Mouse (Mus musculus) hindbrain, postnatal 0 days (tissue): Measurements from ENCODE around the gene Mfsd6. TPM values are rescaled to one million over a fixed set of nuclear protein-coding genes. Genes with fewer than 3 reads are reported as not detected.

ENCODE experiments used
- ATAC-seq: fragments of 200-750 bp; cut with Nextera tagmentation; 2 replicates; pipeline ENCODE4 v1.8.0; 2017; ENCODE audit warnings: mild to moderate bottlenecking, moderate TSS enrichment, moderate library complexity
- DNase-seq: peaks from one replicate; pipeline ENCODE4 v3.0.0-alpha.2; 2015; ENCODE audit warnings: low spot score
- H3K27ac ChIP-seq: fragments of 300-500 bp; sonication (generic); 2 replicates; pipeline ENCODE4 v1.5.1; 2014; ENCODE audit warnings: mild to moderate bottlenecking
- H3K27me3 ChIP-seq: fragments of 300-500 bp; sonication (generic); 2 replicates; pipeline ENCODE4 v1.6.1; 2014; ENCODE audit warnings: low read length, mixed read lengths; ENCODE audit not compliant: insufficient read depth
- H3K36me3 ChIP-seq: fragments of 300-500 bp; sonication (generic); 2 replicates; pipeline ENCODE4 v1.6.1; 2014; ENCODE audit warnings: low read length, mixed read lengths; ENCODE audit not compliant: insufficient read depth
- H3K4me1 ChIP-seq: fragments of 300-500 bp; sonication (generic); 2 replicates; pipeline ENCODE4 v1.6.1; 2014; ENCODE audit warnings: antibody characterized with exemption, low read length, mixed read lengths; ENCODE audit not compliant: insufficient read depth
- H3K4me2 ChIP-seq: fragments of 300-500 bp; sonication (generic); 2 replicates; pipeline ENCODE4 v1.6.1; 2014; ENCODE audit warnings: low read depth, mild to moderate bottlenecking, low read length, moderate library complexity, mixed read lengths
- H3K4me3 ChIP-seq: fragments of 300-500 bp; sonication (generic); 2 replicates; pipeline ENCODE4 v1.5.1; 2014; ENCODE audit warnings: low read length
- H3K9ac ChIP-seq: fragments of 300-500 bp; sonication (generic); replicated peaks from 2 replicates; pipeline ENCODE4 v1.6.1; 2014; ENCODE audit warnings: mild to moderate bottlenecking, low read length, moderate library complexity, mixed read lengths
- H3K9me3 ChIP-seq: fragments of 300-500 bp; sonication (generic); 2 replicates; pipeline ENCODE4 v1.6.1; 2016; ENCODE audit warnings: low read length, mixed read lengths
- CTCF ChIP-seq: IDR thresholded peaks from 2 replicates; pipeline ENCODE4 v1.5.1; 2016; ENCODE audit warnings: antibody characterized with exemption, control low read depth, low read depth
- WGBS: fragments of 180-500 bp; shearing (Covaris S2); extraction: QIAGEN DNeasy Blood & Tissue Kit; methylation state at CpG from one replicate; pipeline ENCODE4 v1.1.7; 2014; 5-methylcytosine and 5-hydroxymethylcytosine counted together
- polyA plus RNA-seq: library from polyadenylated mRNA; unstranded; fragments of >200 nt; fragmentation: Nextera tagmentation; extraction: Ambion mirVana; gene quantifications from 2 replicates; pipeline ENCODE4 v1.2.1, GENCODE M21; 2015
- total RNA-seq: library from RNA; depleted of rRNA; stranded (reverse); fragments of >200 nt; gene quantifications from 2 replicates; pipeline ENCODE4 v1.2.3, GENCODE M21; 2014

The Mfsd6 gene
- total and polyA plus RNA-seq, 2 experiments from 2014 or later: 10.6 to 47.0 TPM

DNA sequence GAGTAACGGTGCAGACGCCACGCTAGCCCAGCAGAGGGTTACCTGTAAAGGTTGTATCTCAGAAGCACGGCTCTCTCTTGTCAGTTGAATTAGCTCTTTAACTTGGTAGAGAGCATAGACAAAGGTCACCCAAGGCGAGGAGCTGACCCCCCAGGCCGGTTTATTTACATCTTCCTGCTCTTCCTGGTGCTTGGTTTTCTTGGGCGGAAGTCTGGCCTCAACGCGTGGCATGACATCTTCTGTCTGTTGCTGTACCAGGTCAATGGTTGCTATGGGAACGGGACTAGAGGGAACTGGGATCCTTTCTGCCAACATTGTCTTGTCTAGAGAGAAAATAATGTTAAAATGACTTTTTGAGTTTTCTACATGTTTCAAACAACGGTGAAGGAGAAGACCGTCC is 66.5 kb downstream of the Mfsd6 start:
- Histone ChIP-seq H3K36me3 (0 out of 2 replicates have a peak, but pooled peaks cover 4% of the 10 kb centered on the region), H3K27me3 (no peaks in the 10 kb centered on the region), H3K27ac (no peak overlapping the region), H3K4me3 (no peak overlapping the region), H3K9ac (no peak overlapping the region), H3K4me1 (no peaks in the 10 kb centered on the region), H3K4me2 (no peak overlapping the region), H3K9me3 (no peaks in the 10 kb centered on the region)
- TF ChIP-seq CTCF: no peak
- DNase-seq: no peak
- no peak for ATAC-seq
- WGBS: 76% methylated on average over 12 of the region's 12 CpGs

DNA sequence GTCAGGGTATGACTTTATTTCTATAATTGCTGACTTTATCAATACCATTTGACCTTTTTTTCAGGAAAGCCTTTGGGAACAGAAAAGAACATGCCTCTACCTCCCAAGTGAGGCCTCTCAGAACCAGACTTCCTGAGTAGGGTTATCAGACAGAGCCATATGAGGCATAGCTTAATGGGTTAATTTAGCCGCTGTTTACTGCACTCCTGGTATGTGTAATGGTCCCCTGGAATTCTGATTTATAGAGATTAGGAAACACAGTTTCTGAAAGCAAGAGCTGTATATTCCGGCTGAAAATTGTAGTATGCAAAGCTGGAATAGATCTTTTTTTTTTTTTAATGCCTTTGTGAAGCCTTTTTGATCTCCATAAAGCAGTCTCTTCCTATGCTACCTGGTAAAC is 67.0 kb downstream of the Mfsd6 start:
- ATAC-seq (no peak), DNase-seq (no peak)
- Histone ChIP-seq H3K9me3 (no peaks in the 10 kb centered on the region), H3K27ac (no peak overlapping the region), H3K4me2 (no peak overlapping the region), H3K36me3 (0 out of 2 replicates have a peak, but pooled peaks cover 4% of the 10 kb centered on the region), H3K27me3 (no peaks in the 10 kb centered on the region), H3K4me3 (no peak overlapping the region), H3K9ac (no peak overlapping the region), H3K4me1 (no peaks in the 10 kb centered on the region)
- 85% methylated on average over 2 of the region's 2 CpGs for WGBS
- TF ChIP-seq CTCF: no peak

DNA sequence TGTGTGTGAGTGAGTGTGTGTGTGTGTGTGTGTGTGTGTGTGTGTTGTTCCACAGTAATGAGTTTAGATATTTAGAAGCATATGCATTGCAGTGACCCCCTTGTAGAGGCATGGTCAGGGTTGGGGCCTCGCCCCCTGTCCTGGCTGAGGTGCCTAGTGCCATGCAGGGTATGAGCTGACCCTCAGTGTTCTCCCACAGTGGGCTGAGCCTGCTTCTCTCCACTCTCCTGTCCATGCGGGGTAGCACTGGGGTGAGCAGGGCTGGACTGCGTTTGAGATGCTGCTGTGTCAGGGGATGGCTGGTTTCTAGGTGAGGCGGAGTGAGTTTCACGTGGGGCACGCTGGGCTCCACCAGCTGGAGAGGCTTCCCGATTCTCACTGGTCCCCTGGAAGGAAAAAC is 69.1 kb downstream of the Mfsd6 start:
- DNase-seq (no peak), ATAC-seq (no peak)
- no peaks in the 10 kb centered on the region for H3K27me3 ChIP-seq
- TF ChIP-seq CTCF: no peak
- H3K27ac ChIP-seq: no peak overlapping the region
- H3K9me3 ChIP-seq: no peaks in the 10 kb centered on the region
- no peaks in the 10 kb centered on the region for H3K4me1 ChIP-seq
- no peak overlapping the region for H3K4me3 ChIP-seq
- no peak overlapping the region for H3K9ac ChIP-seq
- WGBS: 90% methylated on average over 7 of the region's 7 CpGs
- no peak overlapping the region for H3K4me2 ChIP-seq
- 0 out of 2 replicates have a peak, but pooled peaks cover 4% of the 10 kb centered on the region for H3K36me3 ChIP-seq

DNA sequence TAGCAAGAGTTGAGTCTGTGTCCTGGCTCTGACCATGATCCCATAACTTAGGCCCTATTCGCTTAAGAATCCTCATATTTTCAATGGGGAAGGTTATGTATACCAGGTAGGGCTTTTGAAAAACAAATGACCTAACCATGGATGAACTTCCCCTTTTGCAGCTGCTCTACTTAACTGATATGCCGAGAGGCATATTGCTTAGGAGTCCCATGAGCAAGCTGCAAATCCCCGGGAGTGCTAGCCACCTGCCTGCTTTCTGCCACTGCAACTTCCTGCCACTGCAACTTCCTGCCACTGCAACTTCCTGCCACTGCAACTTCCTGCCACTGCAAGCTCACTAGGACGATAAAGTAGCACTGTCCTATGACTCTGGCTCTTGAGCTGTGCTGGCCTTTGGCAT is 72.1 kb downstream of the Mfsd6 start:
- no peak for DNase-seq
- Histone ChIP-seq H3K4me2 (no peak overlapping the region), H3K27ac (no peak overlapping the region), H3K9me3 (no peaks in the 10 kb centered on the region), H3K27me3 (no peaks in the 10 kb centered on the region), H3K9ac (no peak overlapping the region), H3K4me1 (no peaks in the 10 kb centered on the region), H3K4me3 (no peak overlapping the region), H3K36me3 (0 out of 2 replicates have a peak, but pooled peaks cover 3% of the 10 kb centered on the region)
- no peak for TF ChIP-seq CTCF
- 84% methylated on average over 4 of the region's 4 CpGs for WGBS
- no peak for ATAC-seq

DNA sequence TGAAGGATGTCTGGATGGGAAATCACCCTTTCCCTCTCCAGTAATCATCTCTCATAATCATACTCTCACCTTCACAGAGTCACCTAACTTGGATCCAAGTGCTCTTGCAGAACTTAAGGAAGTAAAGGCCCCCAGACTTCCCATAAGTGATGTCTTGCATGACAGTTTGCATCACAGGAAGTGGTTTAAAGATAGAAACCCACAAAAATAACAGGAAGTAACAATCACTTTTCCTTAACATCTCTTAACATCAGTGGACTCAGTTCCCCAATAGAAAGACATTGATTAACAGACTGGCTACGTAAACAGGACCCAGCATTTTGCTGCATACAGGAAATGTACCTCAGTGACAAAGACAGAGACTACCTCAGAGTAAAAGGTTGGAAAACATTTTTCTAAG is 73.9 kb downstream of the Mfsd6 start:
- WGBS: 95% methylated on average over 1 of the region's 1 CpGs
- DNase-seq (no peak), ATAC-seq (no peak)
- TF ChIP-seq CTCF: no peak
- H3K4me1 ChIP-seq: no peaks in the 10 kb centered on the region
- no peaks in the 10 kb centered on the region for H3K9me3 ChIP-seq
- no peaks in the 10 kb centered on the region for H3K27me3 ChIP-seq
- H3K36me3 ChIP-seq: 0 out of 2 replicates have a peak, but pooled peaks cover 3% of the 10 kb centered on the region
- no peak overlapping the region for H3K9ac ChIP-seq
- H3K4me3 ChIP-seq: no peak overlapping the region
- no peak overlapping the region for H3K27ac ChIP-seq
- H3K4me2 ChIP-seq: no peak overlapping the region

DNA sequence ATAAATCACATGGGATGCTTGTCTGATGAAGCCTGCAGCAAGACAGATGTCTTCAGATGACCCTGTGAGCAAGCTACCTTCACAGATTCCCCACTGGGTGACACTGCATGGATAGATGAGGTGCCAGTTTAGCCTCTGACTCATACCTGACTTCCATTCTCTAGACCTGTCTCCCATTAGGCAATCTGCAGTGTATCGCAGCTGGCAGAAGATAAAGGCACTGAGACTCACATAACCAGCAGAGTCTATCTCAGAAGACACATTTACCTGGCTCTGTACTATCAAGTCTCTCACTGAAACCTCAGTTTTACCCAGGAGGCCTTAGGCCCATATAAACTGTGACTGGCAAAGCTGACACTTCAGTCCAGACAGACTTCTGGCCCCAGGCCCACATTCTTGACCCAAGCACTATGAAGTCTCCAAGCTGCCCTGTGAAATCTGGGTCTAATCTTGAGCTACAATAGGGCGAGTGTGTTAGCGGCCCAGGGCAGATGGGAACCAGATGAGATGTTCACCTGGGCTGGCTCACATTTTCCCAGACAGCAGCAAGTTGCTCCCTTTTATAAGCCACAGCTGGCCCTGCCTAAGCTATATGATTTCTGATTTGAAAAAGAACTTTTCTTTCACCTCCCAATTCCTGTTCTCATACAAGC is 74.5 kb downstream of the Mfsd6 start:
- Histone ChIP-seq H3K4me2 (no peak overlapping the region), H3K9ac (no peak overlapping the region), H3K4me1 (no peaks in the 10 kb centered on the region), H3K36me3 (0 out of 2 replicates have a peak, but pooled peaks cover 3% of the 10 kb centered on the region), H3K4me3 (no peak overlapping the region), H3K9me3 (no peaks in the 10 kb centered on the region), H3K27ac (no peak overlapping the region), H3K27me3 (no peaks in the 10 kb centered on the region)
- no peak for DNase-seq
- no peak for ATAC-seq
- 78% methylated on average over 3 of the region's 3 CpGs for WGBS
- TF ChIP-seq CTCF: no peak

DNA sequence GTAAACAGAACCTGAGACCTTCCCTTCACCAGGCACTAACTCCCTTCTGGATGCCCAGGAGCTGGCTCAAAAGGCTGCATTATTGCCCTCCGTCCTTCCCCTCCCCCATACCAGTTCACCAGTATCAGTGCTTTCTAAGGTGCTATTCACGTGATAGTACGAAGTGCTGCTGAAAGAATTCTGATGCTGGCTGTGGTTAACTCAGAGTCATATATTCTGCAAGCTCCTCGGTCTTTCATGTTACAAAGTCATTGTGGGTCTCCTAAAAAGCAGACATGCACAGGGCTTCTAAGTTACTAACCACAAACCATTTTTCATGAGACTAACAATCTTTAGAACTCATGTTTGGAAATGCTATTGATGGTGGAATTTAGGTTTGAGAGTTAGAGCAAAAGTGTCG is 77.2 kb downstream of the Mfsd6 start:
- Histone ChIP-seq H3K9ac (no peak overlapping the region), H3K4me2 (no peak overlapping the region), H3K27ac (no peak overlapping the region), H3K9me3 (no peaks in the 10 kb centered on the region), H3K27me3 (no peaks in the 10 kb centered on the region), H3K4me1 (no peaks in the 10 kb centered on the region), H3K4me3 (no peak overlapping the region), H3K36me3 (peaks cover 3% of the 10 kb centered on the region; the same call in 1 of the 2 replicates)
- 89% methylated on average over 5 of the region's 5 CpGs for WGBS
- DNase-seq (no peak), ATAC-seq (no peak)
- no peak for TF ChIP-seq CTCF
